Mouse (Mus musculus) layer of hippocampus, postnatal 14 days (tissue): ENCODE measurements around the gene Rbfox2. TPM values are rescaled to one million over a fixed set of nuclear protein-coding genes. Genes with fewer than 3 reads are reported as not detected.

Experiments
- DNase-seq, 2 experiments: peaks; one replicate each; pipeline ENCODE4 v3.0.0; 2021 to 2022; ENCODE audit warnings: low spot score in 2 of 2, mixed read lengths in 1 of 2
- total RNA-seq, 2 experiments: library from RNA; stranded (reverse); gene quantifications; 2 replicates each; pipeline ENCODE4 v1.2.3; 2021

The Rbfox2 gene
- total RNA-seq, 2 experiments from 2014 or later: 228 to 234 TPM

GRCm38 (mm10) chr15:77276300-77276699 is 30.5 kb downstream of the Rbfox2 start:
- no peak for DNase-seq

DNA sequence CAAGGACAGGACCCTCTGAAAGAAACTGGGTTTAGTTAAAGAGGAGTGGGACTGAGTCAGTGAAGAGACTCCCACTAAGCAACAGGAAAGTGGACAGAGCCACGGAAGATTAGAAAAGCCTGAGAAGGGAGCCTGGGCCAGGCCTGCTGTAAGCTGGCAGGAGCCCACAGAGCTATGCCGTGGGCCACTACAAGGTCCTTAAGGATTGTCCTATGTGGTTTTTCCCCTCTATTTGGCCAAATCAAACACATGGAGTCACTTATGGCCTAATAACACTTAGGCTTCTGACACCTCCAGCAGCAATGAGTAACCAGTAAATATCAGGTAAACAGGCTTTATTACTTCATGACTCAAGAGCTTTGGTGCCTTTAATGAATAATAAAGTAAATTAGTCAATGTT is 31.2 kb downstream of the Rbfox2 start:
- no peak for DNase-seq

DNA sequence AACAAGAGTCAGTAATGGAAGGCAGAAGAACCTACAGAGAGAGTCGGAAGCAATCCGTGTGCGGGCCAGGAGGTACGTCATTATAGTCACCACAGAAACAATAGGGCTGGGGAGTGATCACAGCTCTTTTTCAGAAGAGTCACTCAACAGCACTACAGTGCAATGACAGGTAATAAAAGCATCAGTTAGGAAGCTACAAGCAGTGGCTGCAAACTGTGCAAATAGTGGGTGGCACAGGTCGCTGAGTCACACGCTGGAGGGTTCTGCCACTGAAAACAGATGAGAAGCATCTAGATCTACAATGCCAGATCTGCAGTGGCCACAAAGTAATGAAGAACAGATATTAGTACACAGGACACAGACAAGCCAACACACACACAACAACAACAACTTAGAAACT is 32.9 kb downstream of the Rbfox2 start:
- DNase-seq: no peak

- no peak for DNase-seq
Measured at GRCm38 (mm10) chr15:77271285-77271684, 35.5 kb downstream of the Rbfox2 start.

- peak in 1 of 2 experiments; percentile 53 for DNase-seq
Measured at GRCm38 (mm10) chr15:77269496-77269895, 37.3 kb downstream of the Rbfox2 start.

- no peak for DNase-seq
Measured at GRCm38 (mm10) chr15:77268415-77268814, 38.4 kb downstream of the Rbfox2 start.

DNA sequence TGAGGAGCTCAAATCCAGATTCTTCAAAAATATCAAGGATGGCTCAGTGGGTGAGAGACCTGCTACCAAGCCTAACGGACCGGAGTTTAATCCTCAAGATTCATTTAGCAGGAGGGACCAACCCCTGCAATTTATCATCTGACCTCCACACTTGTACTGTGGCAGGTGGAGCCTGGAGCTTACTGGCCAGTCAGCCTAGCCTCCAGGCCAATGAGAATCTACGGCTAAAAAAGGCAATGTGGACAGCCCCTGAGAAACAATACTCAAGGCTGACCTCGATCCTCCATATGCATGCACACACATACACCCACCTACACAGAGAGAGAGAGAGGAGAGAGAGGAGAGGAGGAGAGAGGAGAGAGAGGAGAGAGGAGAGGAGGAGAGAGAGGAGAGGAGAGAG is 41.5 kb downstream of the Rbfox2 start:
- no peak for DNase-seq

DNA sequence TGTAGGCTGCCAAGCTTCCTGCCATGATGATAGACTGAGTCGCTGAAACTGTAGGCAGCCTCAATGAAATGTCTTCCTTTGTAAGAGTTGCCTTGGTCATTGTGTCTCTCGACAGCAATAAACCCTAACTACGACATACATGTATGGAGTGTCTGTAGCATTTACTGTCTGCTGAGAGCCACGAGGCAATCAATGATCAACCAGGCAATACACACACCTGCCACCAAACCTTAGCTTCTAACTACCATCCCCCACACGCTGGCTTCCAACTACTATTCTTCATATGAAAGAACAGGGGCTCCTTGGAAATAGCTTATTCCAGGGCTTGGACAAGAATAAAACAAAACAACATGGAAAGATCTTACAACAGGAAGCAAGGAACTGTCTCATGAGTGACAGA is 42.5 kb downstream of the Rbfox2 start:
- DNase-seq: no peak

GRCm38 (mm10) chr15:77262782-77263181 is 44.0 kb downstream of the Rbfox2 start:
- DNase-seq: no peak

DNA sequence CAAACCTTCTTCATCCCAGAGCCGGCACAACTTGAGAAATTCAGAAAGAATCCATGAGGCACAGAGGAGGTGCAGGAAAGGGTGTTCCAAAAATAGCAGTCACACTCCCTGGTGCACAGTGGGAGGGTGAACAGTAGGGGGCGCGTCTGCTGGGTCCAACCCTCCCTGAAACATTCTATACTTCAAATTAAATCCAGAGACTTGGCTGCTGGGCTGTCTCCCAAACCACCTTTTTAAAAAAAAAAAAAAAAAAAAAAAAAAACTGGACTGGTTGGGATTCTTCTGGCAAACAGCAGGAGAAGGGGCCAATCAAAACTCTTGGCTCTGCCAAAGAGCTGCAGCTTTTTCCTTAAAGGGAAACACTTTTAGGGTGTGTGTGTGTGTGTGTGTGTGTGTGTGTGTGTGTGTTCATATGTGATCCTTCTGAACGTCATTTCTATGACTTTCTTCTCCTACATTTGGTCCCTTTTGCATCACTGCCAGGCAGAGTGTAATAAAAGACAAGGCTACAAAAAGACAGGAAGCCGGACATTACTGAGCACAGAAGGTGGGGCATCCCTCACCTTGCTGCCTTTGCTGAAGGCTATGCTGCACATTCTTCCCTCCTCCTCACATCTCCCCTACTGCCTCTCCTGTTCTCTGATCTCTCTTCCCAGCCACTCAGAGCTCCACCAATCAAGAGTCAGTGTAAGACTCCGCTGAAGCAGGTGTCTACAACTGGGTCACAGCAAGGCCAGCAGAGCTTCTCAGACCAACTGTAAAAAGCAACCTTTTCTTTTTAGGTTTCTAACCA is 49.2 kb downstream of the Rbfox2 start:
- peak; percentile 48 to 70 for DNase-seq

GRCm38 (mm10) chr15:77256782-77257181 is 50.0 kb downstream of the Rbfox2 start:
- DNase-seq: no peak

DNA sequence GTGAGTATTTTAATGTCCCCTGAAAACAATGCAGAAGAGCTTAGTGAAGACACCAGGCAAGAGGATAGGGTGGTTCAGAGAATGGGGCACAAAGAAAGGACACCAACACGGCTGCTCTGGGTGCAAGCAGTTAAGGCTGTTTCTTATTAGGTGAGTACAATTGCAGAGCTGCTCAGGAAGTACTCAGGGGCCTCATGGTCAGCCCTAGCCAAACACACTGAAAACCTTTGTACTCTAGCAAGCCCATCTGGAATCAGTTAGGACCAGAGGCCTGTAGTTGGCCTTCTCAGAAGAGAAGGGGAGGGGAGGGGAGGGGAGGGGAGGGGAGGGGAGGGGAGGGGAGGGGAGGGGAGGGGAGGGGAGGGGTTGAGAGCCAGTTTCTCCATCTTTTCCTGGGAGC is 52.2 kb downstream of the Rbfox2 start:
- no peak for DNase-seq

GRCm38 (mm10) chr15:77254128-77254527 is 52.7 kb downstream of the Rbfox2 start:
- DNase-seq: peak; percentile 41 to 45

- DNase-seq: no peak
Measured at GRCm38 (mm10) chr15:77251706-77252105, 55.1 kb downstream of the Rbfox2 start.

- no peak for DNase-seq
Measured at GRCm38 (mm10) chr15:77250806-77251205, 56.0 kb downstream of the Rbfox2 start.

- DNase-seq: no peak
Measured at GRCm38 (mm10) chr15:77249421-77249820, 57.4 kb downstream of the Rbfox2 start.

GRCm38 (mm10) chr15:77245418-77246365 is 61.1 kb downstream of the Rbfox2 start:
- DNase-seq: peak; percentile 76 to 91

GRCm38 (mm10) chr15:77244634-77245033 is 62.2 kb downstream of the Rbfox2 start:
- DNase-seq: no peak

- DNase-seq: no peak
Measured at GRCm38 (mm10) chr15:77243876-77244560, 62.8 kb downstream of the Rbfox2 start.

- no peak for DNase-seq
Measured at GRCm38 (mm10) chr15:77240607-77241006, 66.2 kb downstream of the Rbfox2 start.

GRCm38 (mm10) chr15:77239564-77239963 is 67.2 kb downstream of the Rbfox2 start:
- DNase-seq: no peak
